Mouse (Mus musculus) liver, embryonic 11.5 days (tissue): ENCODE measurements around the gene Pyroxd1. TPM values are rescaled to one million over a fixed set of nuclear protein-coding genes. Genes with fewer than 3 reads are reported as not detected.

Source experiments
- ATAC-seq: fragments of 200-750 bp; cut with Nextera tagmentation; replicated peaks from 2 replicates; pipeline ENCODE4 v1.8.0; 2017; ENCODE audit warnings: moderate number of reproducible peaks, mild to moderate bottlenecking, moderate TSS enrichment, moderate library complexity; ENCODE audit not compliant: low FRiP score
- DNase-seq: peaks from one replicate; pipeline ENCODE4 v3.0.0-alpha.2; 2017; ENCODE audit warnings: low spot score
- H3K27ac ChIP-seq: fragments of 300-500 bp; sonication (generic); 2 replicates; pipeline ENCODE4 v1.5.1; 2014; ENCODE audit warnings: mild to moderate bottlenecking, low read depth, low read length, control low read depth
- H3K27me3 ChIP-seq: fragments of 300-500 bp; sonication (generic); replicated peaks from 2 replicates; pipeline ENCODE4 v1.6.1; 2014; ENCODE audit warnings: low read length, mixed read lengths; ENCODE audit not compliant: control insufficient read depth, insufficient read depth
- H3K36me3 ChIP-seq: fragments of 300-500 bp; sonication (generic); 2 replicates; pipeline ENCODE4 v1.6.1; 2014; ENCODE audit warnings: mild to moderate bottlenecking, low read length, moderate library complexity, mixed read lengths; ENCODE audit not compliant: control insufficient read depth, insufficient read depth
- H3K4me1 ChIP-seq: fragments of 300-500 bp; sonication (generic); replicated peaks from 2 replicates; pipeline ENCODE4 v1.6.1; 2014; ENCODE audit warnings: low read length, mixed read lengths; ENCODE audit not compliant: control insufficient read depth, insufficient read depth
- H3K4me2 ChIP-seq: fragments of 300-500 bp; sonication (generic); 2 replicates; pipeline ENCODE4 v1.6.1; 2014; ENCODE audit warnings: mild to moderate bottlenecking, control low read depth, moderate library complexity
- H3K4me3 ChIP-seq: fragments of 300-500 bp; sonication (generic); 2 replicates; pipeline ENCODE4 v1.5.1; 2014; ENCODE audit warnings: low read depth, low read length, control low read depth
- H3K9ac ChIP-seq: fragments of 300-500 bp; sonication (generic); 2 replicates; pipeline ENCODE4 v1.6.1; 2014; ENCODE audit warnings: low read depth, low read length, control low read depth
- H3K9me3 ChIP-seq: fragments of 300-500 bp; sonication (generic); 2 replicates; pipeline ENCODE4 v1.6.1; 2016; ENCODE audit warnings: low read length, inconsistent platforms, mixed read lengths; ENCODE audit not compliant: control insufficient read depth
- WGBS: fragments of 180-500 bp; shearing (Covaris S2); extraction: QIAGEN DNeasy Blood & Tissue Kit; methylation state at CpG from one replicate; pipeline ENCODE4 v1.1.7; 2014; 5-methylcytosine and 5-hydroxymethylcytosine counted together
- polyA plus RNA-seq: library from polyadenylated mRNA; unstranded; fragments of >200 nt; fragmentation: Nextera tagmentation; extraction: Ambion mirVana; gene quantifications from 2 replicates; pipeline ENCODE4 v1.2.1, GENCODE M21; 2014

The Pyroxd1 gene
- polyA plus RNA-seq, 1 experiment from 2014 or later = 12.3 TPM

DNA sequence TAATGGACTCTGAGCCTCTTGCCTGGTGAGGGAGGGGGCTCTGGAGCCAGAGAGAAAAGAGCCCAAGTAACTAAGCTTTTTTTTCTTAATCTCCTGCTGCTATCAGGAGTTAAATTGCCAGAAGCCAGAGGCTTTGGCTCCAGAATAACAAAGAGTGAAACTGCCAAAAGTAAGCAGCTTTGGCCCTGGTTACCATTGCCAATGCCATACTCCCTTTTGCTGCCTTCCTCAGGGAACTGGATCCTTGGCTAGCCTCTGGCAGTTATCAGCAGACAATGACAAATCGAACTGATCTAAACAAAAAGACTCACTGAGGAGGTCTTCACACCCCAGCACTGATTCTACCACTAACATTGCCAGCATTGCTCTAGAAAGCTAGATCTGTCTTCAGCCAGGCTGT is 65.7 kb downstream of the Pyroxd1 start:
- no peak overlapping the region for H3K4me2 ChIP-seq
- H3K27ac ChIP-seq = no peak overlapping the region
- ATAC-seq (no peak), DNase-seq (no peak)
- H3K4me1 ChIP-seq = no peaks in the 10 kb centered on the region
- no peaks in the 10 kb centered on the region for H3K36me3 ChIP-seq
- H3K4me3 ChIP-seq = no peak overlapping the region
- peaks cover 19% of the 10 kb centered on the region for H3K27me3 ChIP-seq
- WGBS = 28% methylated on average over 1 of the region's 1 CpGs
- no peaks in the 10 kb centered on the region for H3K9me3 ChIP-seq
- no peak overlapping the region for H3K9ac ChIP-seq

Other genes starting within 250 kb of the Pyroxd1 start
- gene Slco1a6, start 137.1 kb upstream of the Pyroxd1 start, polyA plus RNA-seq = not detected in 2 replicates
- gene Iapp, start 47.2 kb upstream of the Pyroxd1 start, polyA plus RNA-seq = 0.22 TPM in 1 of 2 replicates, not detected in the other
- not detected in 2 replicates for gene Slco1a5, start 22.7 kb upstream of the Pyroxd1 start, polyA plus RNA-seq
- 33.5 and 37.7 TPM in 2 replicates for gene Recql, start 41.4 kb downstream of the Pyroxd1 start, polyA plus RNA-seq
- gene Golt1b, start 41.6 kb downstream of the Pyroxd1 start, polyA plus RNA-seq = 80.6 and 86.5 TPM in 2 replicates
- 0.26 and 0.29 TPM in 2 replicates for gene Spx, start 67.8 kb downstream of the Pyroxd1 start, polyA plus RNA-seq
- 21.3 and 23.8 TPM in 2 replicates for gene Gys2, start 127.5 kb downstream of the Pyroxd1 start, polyA plus RNA-seq
- gene Ldhb, start 162.3 kb downstream of the Pyroxd1 start, polyA plus RNA-seq = 130 and 135 TPM in 2 replicates
- 2.7 and 3.9 TPM in 2 replicates for gene Kcnj8, start 226.0 kb downstream of the Pyroxd1 start, polyA plus RNA-seq